Mouse (Mus musculus): Measurements from ENCODE around the gene Cracr2b. TPM values are rescaled to one million over a fixed set of nuclear protein-coding genes. Genes with fewer than 3 reads are reported as not detected.

The Cracr2b gene
- polyA plus RNA-seq, 1 experiment from 2014 or later = 6.3 TPM

DNA sequence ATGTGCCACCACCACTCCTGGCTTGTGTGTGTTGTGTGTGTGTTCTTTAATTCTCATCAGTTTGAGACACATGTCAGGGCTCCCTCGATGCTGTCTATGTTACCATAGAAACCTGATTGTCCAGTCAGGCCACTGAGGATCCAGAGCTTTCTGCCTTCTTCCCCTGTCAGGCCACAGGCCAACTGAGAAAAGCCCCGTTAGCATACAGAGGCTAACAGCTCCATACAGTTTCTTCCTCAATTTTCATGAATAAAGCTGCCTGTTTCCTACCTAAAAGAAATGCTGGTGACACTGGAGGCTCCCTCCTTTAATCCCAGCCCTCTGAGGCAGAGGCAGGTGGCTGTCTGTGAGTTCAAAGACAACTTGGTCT is 24.4 kb upstream of the Cracr2b start:
- Histone ChIP-seq H3K36me3 (replicated peaks; ENCODE audit: insufficient read depth, low read length) (peaks cover 44% of the 10 kb centered on the region), H3K9ac (replicated peaks) (peak overlapping the region; percentile 78; the same call in 1 of the 2 replicates), H3K4me1 (ENCODE audit: insufficient read depth) (peaks cover 48% of the 10 kb centered on the region), H3K4me3 (ENCODE audit: low read depth, low read length) (peak overlapping the region; percentile 82), H3K27me3 (ENCODE audit: insufficient read depth, low read length) (no peaks in the 10 kb centered on the region), H3K27ac (ENCODE audit: low read depth) (peak overlapping the region; percentile 86), H3K4me2 (ENCODE audit: low read depth, low read length) (peak overlapping the region; percentile 93), H3K9me3 (ENCODE audit: low read length) (no peaks in the 10 kb centered on the region)
- DNase-seq (no peak), ATAC-seq (no peak)
- 39% methylated on average over 2 of the region's 2 CpGs for WGBS (ENCODE audit: insufficient replicate concordance)
- TF ChIP-seq EP300 (IDR thresholded peaks at IDR 0.05; ENCODE audit: low read depth) (no peak), CTCF (IDR thresholded peaks at IDR 0.05; ENCODE audit: low read depth) (no peak)

DNA sequence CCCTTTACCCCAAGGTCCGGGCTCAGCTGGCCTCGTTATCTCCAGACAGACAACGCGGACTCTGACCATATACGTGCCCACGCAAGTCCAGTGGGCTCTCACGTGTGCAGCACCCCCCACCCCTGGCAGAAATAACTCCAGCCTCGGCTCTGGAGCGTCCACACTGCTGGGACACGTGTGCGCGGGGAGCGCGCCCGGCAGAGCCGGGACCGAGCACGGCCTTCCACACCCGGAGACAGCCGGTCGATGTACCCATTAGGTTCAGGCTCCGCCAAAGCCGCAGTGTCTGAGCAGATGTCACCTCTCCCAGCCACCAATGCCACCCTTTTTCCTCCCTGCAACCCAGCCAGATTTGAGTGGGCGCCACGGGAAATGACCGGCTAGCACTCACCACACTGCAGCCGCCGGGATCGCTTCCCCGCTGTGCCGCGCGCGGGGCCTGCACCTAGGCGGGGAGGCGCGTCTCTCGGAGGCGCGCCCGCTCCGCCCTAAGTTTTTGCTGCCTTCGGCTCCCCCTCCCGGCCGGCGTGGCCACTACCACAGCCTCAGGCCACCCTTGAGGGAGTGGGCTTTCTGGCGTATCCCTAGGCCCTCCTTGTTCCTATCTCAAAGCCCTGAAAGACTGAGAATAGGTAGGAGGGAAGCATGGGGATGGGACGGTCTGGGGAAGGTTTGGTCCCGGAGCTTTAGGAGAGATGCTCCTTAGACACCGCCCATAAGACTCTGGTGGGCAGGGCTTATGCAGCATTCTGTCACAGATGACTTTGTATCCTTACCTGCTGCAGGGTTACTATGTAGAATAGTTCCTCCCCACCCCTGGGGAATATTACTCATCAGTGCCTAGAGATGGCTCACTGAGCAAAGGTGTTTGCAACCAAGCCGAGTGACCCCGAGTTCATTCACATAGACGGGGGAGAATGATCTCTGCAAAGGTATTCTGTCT is 23.4 kb upstream of the Cracr2b start, which contains the start of gene Slc25a22:
Gene Slc25a22 (minus strand): TSS at position 715 of the 943 bp plus-strand sequence.
- H3K9ac ChIP-seq (replicated peaks) = peak within 1 kb of the TSS; percentile 78
- peaks cover 36% of the 10 kb centered on the region for H3K36me3 ChIP-seq (replicated peaks; ENCODE audit: insufficient read depth, low read length)
- peaks cover 50% of the 10 kb centered on the region for H3K4me1 ChIP-seq (ENCODE audit: insufficient read depth)
- H3K4me2 ChIP-seq (ENCODE audit: low read depth, low read length) = peak within 1 kb of the TSS; percentile 93
- TF ChIP-seq CTCF (IDR thresholded peaks at IDR 0.05; ENCODE audit: low read depth) = peak; percentile 87
- no peak; the same call in 1 of the 2 replicates for TF ChIP-seq EP300 (IDR thresholded peaks at IDR 0.05; ENCODE audit: low read depth)
- H3K27ac ChIP-seq (ENCODE audit: low read depth) = peak within 1 kb of the TSS; percentile 86
- no peaks in the 10 kb centered on the region for H3K27me3 ChIP-seq (ENCODE audit: insufficient read depth, low read length)
- 8% methylated on average over 47 of the region's 53 CpGs for WGBS (ENCODE audit: insufficient replicate concordance)
- H3K9me3 ChIP-seq (ENCODE audit: low read length) = no peaks in the 10 kb centered on the region
- H3K4me3 ChIP-seq (ENCODE audit: low read depth, low read length) = peak within 1 kb of the TSS; percentile 82
- DNase-seq (peak; percentile 89), ATAC-seq (peak; percentile 81)

DNA sequence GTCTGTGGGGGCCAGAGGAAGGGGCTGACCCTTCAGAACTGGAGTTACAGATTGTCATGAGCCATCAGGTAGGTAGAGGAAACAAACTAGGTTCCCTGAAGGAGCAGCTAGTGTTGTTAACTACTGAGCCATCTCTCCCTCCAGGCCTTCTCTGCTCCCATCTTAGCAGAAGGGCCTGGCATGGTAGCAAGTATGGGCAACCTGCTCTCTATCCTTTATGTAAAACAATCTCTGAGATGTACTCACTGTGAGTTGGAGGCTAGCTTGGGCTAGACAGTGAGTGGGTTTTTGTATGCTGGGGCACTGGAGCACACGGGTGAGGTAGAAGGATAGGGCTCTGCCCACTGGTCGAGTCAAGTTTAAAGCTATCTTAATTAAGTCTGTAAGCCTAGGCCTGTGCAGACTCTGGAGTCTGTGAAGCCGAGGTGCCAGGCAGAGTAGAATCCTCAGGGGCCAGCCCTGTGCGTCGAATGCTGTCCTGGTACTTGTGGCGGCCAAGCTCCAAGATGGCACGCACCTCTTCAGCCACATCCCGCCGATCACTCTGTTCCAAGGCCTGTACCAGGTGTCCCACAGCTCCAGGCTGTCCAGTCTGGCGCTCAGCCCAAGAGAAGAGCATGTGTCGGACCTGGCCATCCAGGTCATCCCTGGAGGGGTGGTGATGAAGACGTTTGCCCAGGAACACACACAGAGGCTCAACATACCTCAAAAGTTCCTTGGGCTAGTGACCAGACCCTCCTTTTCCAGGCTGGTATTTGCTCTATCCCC is 22.5 kb upstream of the Cracr2b start:
- Histone ChIP-seq H3K9me3 (ENCODE audit: low read length) (no peaks in the 10 kb centered on the region), H3K9ac (replicated peaks) (no peak overlapping the region; the same call in 1 of the 2 replicates), H3K4me3 (ENCODE audit: low read depth, low read length) (no peak overlapping the region), H3K4me2 (ENCODE audit: low read depth, low read length) (no peak overlapping the region), H3K27ac (ENCODE audit: low read depth) (no peak overlapping the region), H3K4me1 (ENCODE audit: insufficient read depth) (peaks cover 56% of the 10 kb centered on the region), H3K27me3 (ENCODE audit: insufficient read depth, low read length) (no peaks in the 10 kb centered on the region), H3K36me3 (replicated peaks; ENCODE audit: insufficient read depth, low read length) (peaks cover 32% of the 10 kb centered on the region)
- TF ChIP-seq CTCF (IDR thresholded peaks at IDR 0.05; ENCODE audit: low read depth) (no peak), EP300 (IDR thresholded peaks at IDR 0.05; ENCODE audit: low read depth) (no peak)
- no peak for DNase-seq
- WGBS (ENCODE audit: insufficient replicate concordance) = 90% methylated on average over 12 of the region's 12 CpGs
- no peak for ATAC-seq

DNA sequence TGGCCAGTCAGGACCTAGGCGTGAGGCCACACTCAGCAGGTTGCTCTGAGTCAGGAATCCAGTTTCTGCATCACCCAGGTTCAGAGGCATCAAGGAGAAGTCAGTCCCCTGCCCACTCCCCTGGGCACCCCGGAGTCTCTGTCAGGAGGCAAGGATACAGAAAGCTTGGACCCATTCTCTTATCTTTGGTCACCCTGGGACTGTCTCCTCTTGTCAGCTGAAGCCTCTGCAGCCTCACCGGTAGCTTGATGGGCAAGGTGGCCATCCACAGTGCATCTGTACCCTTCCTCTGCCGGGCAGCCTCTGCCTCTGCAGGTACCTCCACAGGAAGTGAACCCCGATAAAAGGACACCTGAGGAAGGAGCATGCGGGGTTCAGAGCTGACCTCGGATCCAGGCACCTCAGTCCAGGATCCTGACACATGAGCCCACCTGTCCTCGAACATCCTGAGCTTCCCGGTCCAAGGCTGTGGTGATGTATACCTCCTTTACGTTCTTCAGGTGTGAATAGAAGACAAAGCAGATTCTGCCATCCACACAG is 21.7 kb upstream of the Cracr2b start:
- Histone ChIP-seq H3K4me3 (ENCODE audit: low read depth, low read length) (no peak overlapping the region), H3K4me2 (ENCODE audit: low read depth, low read length) (no peak overlapping the region), H3K27ac (ENCODE audit: low read depth) (no peak overlapping the region), H3K9me3 (ENCODE audit: low read length) (no peaks in the 10 kb centered on the region), H3K9ac (replicated peaks) (no peak overlapping the region), H3K36me3 (replicated peaks; ENCODE audit: insufficient read depth, low read length) (peaks cover 26% of the 10 kb centered on the region), H3K27me3 (ENCODE audit: insufficient read depth, low read length) (no peaks in the 10 kb centered on the region), H3K4me1 (ENCODE audit: insufficient read depth) (peaks cover 54% of the 10 kb centered on the region)
- TF ChIP-seq CTCF (IDR thresholded peaks at IDR 0.05; ENCODE audit: low read depth) = no peak
- TF ChIP-seq EP300 (IDR thresholded peaks at IDR 0.05; ENCODE audit: low read depth) = no peak
- WGBS (ENCODE audit: insufficient replicate concordance) = 90% methylated on average over 10 of the region's 10 CpGs
- DNase-seq (no peak), ATAC-seq (no peak)

DNA sequence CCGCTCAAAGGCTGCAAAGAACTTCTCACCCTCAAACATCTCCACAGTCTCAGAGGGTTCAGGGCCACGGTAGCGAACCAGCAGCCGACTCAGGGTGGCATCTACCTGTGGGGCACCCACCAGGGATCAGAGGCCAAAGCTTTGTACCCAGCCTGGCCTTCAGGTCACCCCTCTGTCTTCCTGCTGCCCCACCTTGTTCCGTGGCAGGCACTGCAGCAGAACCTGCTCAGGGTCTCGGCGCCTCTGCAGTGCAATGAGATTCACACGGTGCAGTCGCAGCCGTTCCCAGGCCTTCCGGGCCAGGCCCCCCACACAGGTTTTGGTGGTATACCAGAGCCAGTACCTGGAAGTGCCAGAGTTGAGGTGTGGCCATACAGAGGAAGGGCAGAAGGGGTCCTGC is 21.1 kb upstream of the Cracr2b start:
- 91% methylated on average over 11 of the region's 11 CpGs for WGBS (ENCODE audit: insufficient replicate concordance)
- TF ChIP-seq CTCF (IDR thresholded peaks at IDR 0.05; ENCODE audit: low read depth) (no peak), EP300 (IDR thresholded peaks at IDR 0.05; ENCODE audit: low read depth) (no peak)
- no peak overlapping the region for H3K9ac ChIP-seq (replicated peaks)

DNA sequence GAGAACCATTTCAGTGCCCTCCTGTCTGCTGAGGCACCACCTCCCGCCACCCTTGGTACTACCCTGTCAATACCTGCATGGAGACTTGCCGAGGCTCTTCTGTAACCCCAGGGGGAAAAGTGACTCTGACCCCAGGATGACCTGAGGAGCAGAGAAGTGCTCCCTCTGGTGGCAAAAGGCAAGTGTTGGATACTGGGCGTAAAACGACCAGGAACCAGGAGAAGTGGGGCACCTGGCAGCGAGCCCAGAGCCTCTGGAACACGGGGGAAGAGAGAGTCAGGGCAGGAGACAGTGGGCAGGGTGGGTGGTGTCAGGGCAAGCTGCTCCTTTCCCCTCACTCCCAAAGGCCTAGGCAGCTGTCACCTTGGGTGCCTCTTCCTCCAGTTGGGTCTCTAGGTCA is 20.3 kb upstream of the Cracr2b start:
- H3K4me1 ChIP-seq (ENCODE audit: insufficient read depth) = peaks cover 49% of the 10 kb centered on the region
- DNase-seq = peak; percentile 80

More for the DNA sequence above, 21.1 kb upstream of the Cracr2b start:
- Histone ChIP-seq H3K9me3 (ENCODE audit: low read length) (no peaks in the 10 kb centered on the region), H3K4me2 (ENCODE audit: low read depth, low read length) (no peak overlapping the region), H3K4me1 (ENCODE audit: insufficient read depth) (peaks cover 53% of the 10 kb centered on the region), H3K4me3 (ENCODE audit: low read depth, low read length) (no peak overlapping the region), H3K27ac (ENCODE audit: low read depth) (no peak overlapping the region), H3K27me3 (ENCODE audit: insufficient read depth, low read length) (no peaks in the 10 kb centered on the region), H3K36me3 (replicated peaks; ENCODE audit: insufficient read depth, low read length) (peaks cover 26% of the 10 kb centered on the region)
- DNase-seq (no peak), ATAC-seq (no peak)

More for the DNA sequence above, 20.3 kb upstream of the Cracr2b start:
- TF ChIP-seq CTCF (IDR thresholded peaks at IDR 0.05; ENCODE audit: low read depth) = peak; percentile 91
- no peak for TF ChIP-seq EP300 (IDR thresholded peaks at IDR 0.05; ENCODE audit: low read depth)
- ATAC-seq = peak; percentile 9; the same call in 1 of the 2 replicates
- H3K36me3 ChIP-seq (replicated peaks; ENCODE audit: insufficient read depth, low read length) = peaks cover 26% of the 10 kb centered on the region
- no peaks in the 10 kb centered on the region for H3K9me3 ChIP-seq (ENCODE audit: low read length)
- no peak overlapping the region for H3K27ac ChIP-seq (ENCODE audit: low read depth)
- no peaks in the 10 kb centered on the region for H3K27me3 ChIP-seq (ENCODE audit: insufficient read depth, low read length)
- H3K4me2 ChIP-seq (ENCODE audit: low read depth, low read length) = no peak overlapping the region
- H3K9ac ChIP-seq (replicated peaks) = no peak overlapping the region
- 33% methylated on average over 6 of the region's 6 CpGs for WGBS (ENCODE audit: insufficient replicate concordance)
- H3K4me3 ChIP-seq (ENCODE audit: low read depth, low read length) = no peak overlapping the region
